Mouse (Mus musculus) frontal cortex, adult 2 months (tissue): Measurements from ENCODE around the gene Smim12. TPM values are rescaled to one million over a fixed set of nuclear protein-coding genes. Genes with fewer than 3 reads are reported as not detected.

Experiments
- polyA plus RNA-seq: library from polyadenylated mRNA; depleted of rRNA; stranded (reverse); fragments of >200 nt; gene quantifications from 2 replicates; pipeline ENCODE4 v1.2.3, GENCODE M21; 2012; rRNA removed

Gene Smim12
- polyA plus RNA-seq, 1 experiment, result 75.6 TPM

Other genes starting within 250 kb of the Smim12 start
- gene Sfpq, start 222.5 kb upstream of the Smim12 start, polyA plus RNA-seq, result 163 and 168 TPM in 2 replicates
- gene Zmym1, start 182.6 kb upstream of the Smim12 start, polyA plus RNA-seq, result 7.0 and 8.0 TPM in 2 replicates
- 42.2 and 44.6 TPM in 2 replicates for gene Zmym6, start 166.4 kb upstream of the Smim12 start, polyA plus RNA-seq
- gene Tmem35b, start 120.1 kb upstream of the Smim12 start, polyA plus RNA-seq, result 10.6 and 11.3 TPM in 2 replicates
- 163 and 186 TPM in 2 replicates for gene Dlgap3, start 74.6 kb upstream of the Smim12 start, polyA plus RNA-seq
- 7.5 and 8.3 TPM in 2 replicates for gene Gja4, start 70.3 kb downstream of the Smim12 start, polyA plus RNA-seq
- gene Gjb3, start 87.1 kb downstream of the Smim12 start, polyA plus RNA-seq, result 0.26 and 0.50 TPM in 2 replicates
- not detected in 2 replicates for gene Gjb4, start 110.3 kb downstream of the Smim12 start, polyA plus RNA-seq
- gene Gjb5, start 114.4 kb downstream of the Smim12 start, polyA plus RNA-seq, result 0.04 and 0.19 TPM in 2 replicates